Mouse (Mus musculus): ENCODE measurements at regions not wholly inside any gene's neighbourhood (a gene's known extent, or its start where the extent isn't known, plus 50 kb on each side); places are given as distances from the start of the nearest gene placed in this dataset.

DNA sequence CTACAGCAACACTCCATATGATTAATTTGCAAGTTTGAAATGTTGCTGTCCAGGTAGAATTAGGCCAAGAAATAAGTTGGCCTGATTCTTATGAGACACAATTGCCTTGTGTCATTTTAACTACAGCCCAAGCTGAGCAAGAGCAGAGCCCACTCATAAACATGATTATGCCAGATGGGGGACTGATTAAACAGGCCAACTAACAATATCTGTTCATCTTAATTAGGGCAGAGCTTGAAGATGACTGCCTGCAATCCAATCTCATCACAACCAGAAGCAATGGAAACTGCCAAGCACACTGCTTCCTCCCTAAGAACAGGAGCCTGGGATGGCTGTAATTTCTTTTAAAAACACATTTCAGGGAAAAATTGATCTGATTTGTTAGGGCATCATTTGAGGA lies 333.1 kb downstream of the Sv2b start:
- Histone ChIP-seq H3K36me3 (ENCODE audit: control insufficient read depth, insufficient read depth, low read length, poor library complexity, severe bottlenecking) (no peaks in the 10 kb centered on the region), H3K27me3 (ENCODE audit: control insufficient read depth, insufficient read depth, low read length, poor library complexity, severe bottlenecking) (no peaks in the 10 kb centered on the region), H3K9ac (ENCODE audit: low read depth, poor library complexity, severe bottlenecking) (no peak overlapping the region), H3K27ac (ENCODE audit: insufficient read depth, low read length) (no peak overlapping the region), H3K9me3 (replicated peaks; ENCODE audit: control insufficient read depth, insufficient read depth, low read length, poor library complexity, severe bottlenecking) (no peaks in the 10 kb centered on the region), H3K4me1 (ENCODE audit: control insufficient read depth, insufficient read depth, low read length) (no peaks in the 10 kb centered on the region), H3K4me3 (ENCODE audit: low read depth, low read length) (no peak overlapping the region)
- TF ChIP-seq EP300 (IDR thresholded peaks at IDR 0.05; ENCODE audit: insufficient read depth, low read depth, low read length): no peak
- no peak for TF ChIP-seq CTCF (IDR thresholded peaks at IDR 0.05; ENCODE audit: low read depth, low read length)
- TF ChIP-seq POLR2A (IDR thresholded peaks at IDR 0.05; ENCODE audit: insufficient read depth, low read length): no peak

DNA sequence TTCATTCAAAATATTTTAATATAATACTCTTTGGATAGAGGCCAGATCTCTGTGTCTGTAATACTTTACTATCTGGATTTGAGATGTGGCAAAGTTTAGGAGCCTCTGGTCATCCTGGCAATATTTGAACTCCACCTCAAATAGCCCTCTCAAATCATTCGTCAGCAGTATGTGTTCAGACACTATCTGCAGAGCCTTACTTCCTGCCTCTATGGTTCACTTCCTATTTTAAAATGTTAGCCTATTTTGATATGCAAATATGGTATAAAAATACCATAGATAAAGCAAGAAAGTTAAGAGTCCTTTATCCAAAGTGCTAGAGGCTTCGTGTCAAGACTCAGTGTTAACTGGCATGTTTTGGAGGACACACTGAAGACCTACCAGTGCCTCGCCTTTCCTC lies 334.6 kb downstream of the Sv2b start:
- Histone ChIP-seq H3K9me3 (replicated peaks; ENCODE audit: control insufficient read depth, insufficient read depth, low read length, poor library complexity, severe bottlenecking) (no peaks in the 10 kb centered on the region), H3K4me3 (ENCODE audit: low read depth, low read length) (no peak overlapping the region), H3K36me3 (ENCODE audit: control insufficient read depth, insufficient read depth, low read length, poor library complexity, severe bottlenecking) (no peaks in the 10 kb centered on the region), H3K27ac (ENCODE audit: insufficient read depth, low read length) (no peak overlapping the region), H3K27me3 (ENCODE audit: control insufficient read depth, insufficient read depth, low read length, poor library complexity, severe bottlenecking) (no peaks in the 10 kb centered on the region), H3K4me1 (ENCODE audit: control insufficient read depth, insufficient read depth, low read length) (no peaks in the 10 kb centered on the region), H3K9ac (ENCODE audit: low read depth, poor library complexity, severe bottlenecking) (no peak overlapping the region)
- TF ChIP-seq POLR2A (IDR thresholded peaks at IDR 0.05; ENCODE audit: insufficient read depth, low read length): no peak
- no peak for TF ChIP-seq EP300 (IDR thresholded peaks at IDR 0.05; ENCODE audit: insufficient read depth, low read depth, low read length)
- no peak for TF ChIP-seq CTCF (IDR thresholded peaks at IDR 0.05; ENCODE audit: low read depth, low read length)

DNA sequence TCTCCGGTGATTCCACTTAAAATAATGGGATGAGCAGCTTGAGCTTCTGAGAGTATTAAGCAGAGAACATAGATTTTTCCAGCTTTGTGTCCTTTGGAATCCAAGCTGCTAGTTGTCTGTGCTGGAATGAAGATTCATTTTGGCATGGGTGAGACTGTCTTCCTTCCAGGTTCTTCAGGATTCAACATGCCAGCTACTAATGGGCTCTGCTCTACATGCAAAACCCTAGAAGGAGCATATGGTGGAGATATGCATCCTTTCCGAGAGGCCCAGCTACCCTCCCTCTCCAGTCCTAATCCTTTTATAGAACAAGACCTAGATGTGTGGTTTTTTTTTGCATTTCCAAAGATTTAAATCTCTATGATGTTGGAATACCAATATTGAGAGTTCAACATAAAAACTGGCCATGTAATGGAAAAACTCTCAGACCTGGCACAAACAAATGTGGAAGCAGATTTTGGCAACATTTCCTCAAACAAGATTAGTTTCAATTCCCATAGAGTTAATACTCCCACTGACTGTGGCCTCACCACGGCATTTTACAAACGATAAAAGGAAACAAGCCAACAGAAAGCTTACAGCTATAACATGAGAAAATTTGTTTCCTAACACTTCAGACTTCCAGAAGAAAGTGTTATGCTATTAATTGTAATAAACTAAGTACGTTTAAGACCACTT lies 364.5 kb downstream of the Sv2b start:
- Histone ChIP-seq H3K9me3 (replicated peaks; ENCODE audit: control insufficient read depth, insufficient read depth, low read length, poor library complexity, severe bottlenecking) (no peaks in the 10 kb centered on the region), H3K27ac (ENCODE audit: insufficient read depth, low read length) (no peak overlapping the region), H3K9ac (ENCODE audit: low read depth, poor library complexity, severe bottlenecking) (no peak overlapping the region), H3K36me3 (ENCODE audit: control insufficient read depth, insufficient read depth, low read length, poor library complexity, severe bottlenecking) (no peaks in the 10 kb centered on the region), H3K27me3 (ENCODE audit: control insufficient read depth, insufficient read depth, low read length, poor library complexity, severe bottlenecking) (no peaks in the 10 kb centered on the region), H3K4me3 (ENCODE audit: low read depth, low read length) (no peak overlapping the region), H3K4me1 (ENCODE audit: control insufficient read depth, insufficient read depth, low read length) (no peaks in the 10 kb centered on the region)
- no peak for TF ChIP-seq EP300 (IDR thresholded peaks at IDR 0.05; ENCODE audit: insufficient read depth, low read depth, low read length)
- no peak for TF ChIP-seq CTCF (IDR thresholded peaks at IDR 0.05; ENCODE audit: low read depth, low read length)
- no peak for TF ChIP-seq POLR2A (IDR thresholded peaks at IDR 0.05; ENCODE audit: insufficient read depth, low read length)

GRCm38 (mm10) chr7:74942917-74943316 lies 366.1 kb downstream of the Sv2b start:
- H3K9me3 ChIP-seq (replicated peaks; ENCODE audit: control insufficient read depth, insufficient read depth, low read length, poor library complexity, severe bottlenecking): no peaks in the 10 kb centered on the region
- H3K36me3 ChIP-seq (ENCODE audit: control insufficient read depth, insufficient read depth, low read length, poor library complexity, severe bottlenecking): no peaks in the 10 kb centered on the region
- no peaks in the 10 kb centered on the region for H3K4me1 ChIP-seq (ENCODE audit: control insufficient read depth, insufficient read depth, low read length)
- no peak for TF ChIP-seq POLR2A (IDR thresholded peaks at IDR 0.05; ENCODE audit: insufficient read depth, low read length)
- no peaks in the 10 kb centered on the region for H3K27me3 ChIP-seq (ENCODE audit: control insufficient read depth, insufficient read depth, low read length, poor library complexity, severe bottlenecking)
- no peak overlapping the region for H3K27ac ChIP-seq (ENCODE audit: insufficient read depth, low read length)
- H3K9ac ChIP-seq (ENCODE audit: low read depth, poor library complexity, severe bottlenecking): no peak overlapping the region
- H3K4me3 ChIP-seq (ENCODE audit: low read depth, low read length): no peak overlapping the region

DNA sequence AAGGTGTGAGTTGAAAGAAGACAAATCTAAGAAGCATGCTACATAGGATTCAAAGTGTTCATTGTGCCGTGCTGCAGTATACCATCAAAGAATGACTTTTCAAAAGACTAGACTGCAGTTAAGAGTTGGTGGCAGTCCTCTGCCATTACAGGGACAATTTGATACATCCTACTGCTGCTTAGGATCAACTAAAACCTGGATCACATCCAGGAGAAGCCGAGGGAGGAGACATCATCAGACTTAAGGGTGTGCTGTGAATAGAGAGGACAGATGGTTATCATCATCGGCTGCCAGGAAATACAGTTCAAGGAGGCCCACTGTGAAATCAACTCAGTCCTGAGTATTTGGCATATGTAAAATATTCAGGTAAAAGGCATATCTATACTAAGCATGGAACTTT lies 366.9 kb downstream of the Sv2b start:
- Histone ChIP-seq H3K36me3 (ENCODE audit: control insufficient read depth, insufficient read depth, low read length, poor library complexity, severe bottlenecking) (no peaks in the 10 kb centered on the region), H3K9me3 (replicated peaks; ENCODE audit: control insufficient read depth, insufficient read depth, low read length, poor library complexity, severe bottlenecking) (no peaks in the 10 kb centered on the region), H3K9ac (ENCODE audit: low read depth, poor library complexity, severe bottlenecking) (no peak overlapping the region), H3K27me3 (ENCODE audit: control insufficient read depth, insufficient read depth, low read length, poor library complexity, severe bottlenecking) (no peaks in the 10 kb centered on the region), H3K27ac (ENCODE audit: insufficient read depth, low read length) (no peak overlapping the region), H3K4me3 (ENCODE audit: low read depth, low read length) (no peak overlapping the region), H3K4me1 (ENCODE audit: control insufficient read depth, insufficient read depth, low read length) (no peaks in the 10 kb centered on the region)
- no peak for TF ChIP-seq EP300 (IDR thresholded peaks at IDR 0.05; ENCODE audit: insufficient read depth, low read depth, low read length)
- no peak for TF ChIP-seq CTCF (IDR thresholded peaks at IDR 0.05; ENCODE audit: low read depth, low read length)
- TF ChIP-seq POLR2A (IDR thresholded peaks at IDR 0.05; ENCODE audit: insufficient read depth, low read length): no peak

DNA sequence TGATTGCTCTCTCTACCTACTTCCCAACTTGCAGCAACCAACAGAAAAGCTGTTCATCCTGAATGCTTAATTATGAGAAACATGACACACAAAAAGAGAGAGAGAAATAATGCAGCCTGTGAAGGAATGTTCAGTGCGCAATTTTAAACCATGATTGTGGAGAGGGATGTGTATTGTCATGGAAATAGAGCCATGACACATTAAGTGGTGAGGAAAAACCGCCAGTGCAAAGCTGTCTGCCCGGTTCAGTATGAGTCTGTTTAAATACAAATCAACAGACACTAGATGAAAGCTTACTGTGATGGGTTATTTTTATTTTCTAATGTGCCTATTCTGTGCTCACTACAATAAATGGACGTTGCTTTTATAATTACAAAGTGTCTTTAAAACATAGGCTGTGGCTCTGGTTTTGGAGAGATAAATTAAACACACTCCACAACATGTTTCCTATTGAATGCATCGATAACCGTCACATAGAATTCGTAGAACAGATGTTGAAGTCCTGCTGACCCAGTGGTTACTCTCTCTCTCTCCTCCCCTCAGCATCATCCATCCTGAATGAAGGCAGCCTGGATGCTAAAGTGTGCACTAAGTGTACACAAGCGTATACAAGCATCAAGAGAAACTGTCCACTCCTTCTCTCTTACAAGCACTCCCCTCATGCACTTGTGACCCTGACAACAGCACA lies 374.7 kb upstream of the Slco3a1 start:
- H3K4me1 ChIP-seq (ENCODE audit: control insufficient read depth, insufficient read depth, low read length): no peaks in the 10 kb centered on the region
- H3K9me3 ChIP-seq (replicated peaks; ENCODE audit: control insufficient read depth, insufficient read depth, low read length, poor library complexity, severe bottlenecking): no peaks in the 10 kb centered on the region
- H3K36me3 ChIP-seq (ENCODE audit: control insufficient read depth, insufficient read depth, low read length, poor library complexity, severe bottlenecking): no peaks in the 10 kb centered on the region
- H3K27ac ChIP-seq (ENCODE audit: insufficient read depth, low read length): no peak overlapping the region
- H3K4me3 ChIP-seq (ENCODE audit: low read depth, low read length): no peak overlapping the region
- no peak overlapping the region for H3K9ac ChIP-seq (ENCODE audit: low read depth, poor library complexity, severe bottlenecking)
- no peaks in the 10 kb centered on the region for H3K27me3 ChIP-seq (ENCODE audit: control insufficient read depth, insufficient read depth, low read length, poor library complexity, severe bottlenecking)
- TF ChIP-seq EP300 (IDR thresholded peaks at IDR 0.05; ENCODE audit: insufficient read depth, low read depth, low read length): no peak
- no peak for TF ChIP-seq CTCF (IDR thresholded peaks at IDR 0.05; ENCODE audit: low read depth, low read length)
- TF ChIP-seq POLR2A (IDR thresholded peaks at IDR 0.05; ENCODE audit: insufficient read depth, low read length): no peak

Measured in ES-Bruce4 (cell line).